Mouse (Mus musculus) large intestine, adult 2 months (tissue): ENCODE data around the gene 4933402J07Rik. TPM values are rescaled to one million over a fixed set of nuclear protein-coding genes. Genes with fewer than 3 reads are reported as not detected.

Experiments
- DNase-seq: peaks from one replicate; pipeline ENCODE4 v3.0.0-alpha.2; 2012; ENCODE audit warnings: low read depth, low spot score
- WGBS: fragments of 180-500 bp; shearing (Covaris S2); methylation state at CpG from one replicate; pipeline ENCODE4 v1.1.7; 2018; 5-methylcytosine and 5-hydroxymethylcytosine counted together
- polyA plus RNA-seq: library from polyadenylated mRNA; depleted of rRNA; stranded (reverse); fragments of >200 nt; gene quantifications from 2 replicates; pipeline ENCODE4 v1.2.3, GENCODE M21; 2012; rRNA removed

The 4933402J07Rik gene
- polyA plus RNA-seq, 1 experiment = not detected

- WGBS = 27% methylated on average over 7 of the region's 7 CpGs
- DNase-seq = no peak
These were observed 55.5 kb downstream of the 4933402J07Rik start for GRCm38 (mm10) chr8:87619118-87619517.

GRCm38 (mm10) chr8:87619529-87619928, 55.9 kb downstream of the 4933402J07Rik start:
- WGBS = 61% methylated on average over 2 of the region's 2 CpGs

DNA sequence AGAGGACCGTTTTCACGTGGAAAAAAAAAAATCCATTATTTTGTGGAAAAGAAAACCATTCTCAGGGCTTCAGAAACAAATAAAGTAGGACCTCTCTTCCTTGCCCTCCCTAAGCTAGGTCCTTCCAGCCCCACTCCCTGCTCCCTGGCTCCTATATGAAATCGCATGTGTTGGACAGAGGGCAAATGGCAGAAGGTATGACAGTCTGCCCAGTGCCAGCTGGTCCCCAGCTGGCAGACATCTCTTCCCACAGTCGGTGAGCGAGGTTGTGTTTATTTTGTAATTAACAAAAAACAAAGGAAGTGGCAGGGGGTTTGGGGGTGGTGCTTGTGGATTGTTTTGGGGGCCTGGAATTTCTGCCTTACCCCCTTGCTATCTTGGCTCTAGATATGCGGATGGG, 56.6 kb downstream of the 4933402J07Rik start:
- 66% methylated on average over 6 of the region's 6 CpGs for WGBS
- DNase-seq = no peak

More at GRCm38 (mm10) chr8:87619529-87619928, 55.9 kb downstream of the 4933402J07Rik start:
- no peak for DNase-seq

DNA sequence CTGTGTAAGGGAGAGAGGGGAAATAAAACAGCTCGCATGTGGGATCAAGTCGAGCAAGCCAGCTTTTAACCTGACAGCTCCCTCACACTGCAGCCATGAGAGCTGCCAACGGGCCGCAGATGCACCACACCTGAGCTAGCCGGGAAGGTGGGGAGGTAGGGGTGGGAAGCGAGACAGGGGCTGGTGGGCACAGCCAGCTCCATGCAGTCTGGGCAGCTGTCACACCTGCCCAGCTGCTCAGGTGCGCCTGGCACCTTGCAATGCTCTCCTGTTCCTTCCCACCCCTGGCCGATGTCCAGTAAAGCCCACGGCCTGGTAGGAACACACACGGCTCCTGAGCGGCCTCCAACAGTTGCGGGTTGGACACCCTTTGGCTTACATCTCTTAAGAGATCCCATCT, 57.5 kb downstream of the 4933402J07Rik start:
- DNase-seq = no peak
- 79% methylated on average over 12 of the region's 12 CpGs for WGBS

DNA sequence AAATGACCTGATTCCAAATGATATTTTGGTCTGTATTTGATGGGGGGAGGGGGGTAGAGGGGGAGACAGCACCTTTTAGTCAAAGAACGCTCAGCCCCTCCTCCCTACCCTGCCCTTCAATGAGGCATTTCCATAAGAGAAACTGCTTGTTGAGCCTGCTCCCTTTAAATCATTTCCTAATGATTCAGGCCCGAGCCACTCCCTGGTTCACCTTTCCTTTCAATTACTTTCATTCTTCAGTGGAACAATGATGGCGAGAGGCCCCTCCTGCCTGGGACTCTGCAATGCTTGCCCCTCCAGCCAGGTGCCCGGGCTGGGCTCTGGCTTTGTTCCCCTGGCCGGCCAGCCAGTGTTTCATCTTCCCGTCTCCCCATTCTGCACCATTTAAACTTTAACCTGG, 66.0 kb downstream of the 4933402J07Rik start:
- no peak for DNase-seq
- 18% methylated on average over 6 of the region's 6 CpGs for WGBS

- no peak for DNase-seq
- 81% methylated on average over 7 of the region's 7 CpGs for WGBS
These were observed 68.1 kb downstream of the 4933402J07Rik start for GRCm38 (mm10) chr8:87631776-87632175.

GRCm38 (mm10) chr8:87636226-87636742, 72.6 kb downstream of the 4933402J07Rik start:
- DNase-seq = no peak
- 60% methylated on average over 11 of the region's 11 CpGs for WGBS

Other genes starting within 250 kb of the 4933402J07Rik start
- gene Cbln1, start 91.2 kb upstream of the 4933402J07Rik start, polyA plus RNA-seq = 0.05 and 0.12 TPM in 2 replicates